In genomic region chr1:136656619-136657018, GRCm38 (mm10) we compare ENCODE assay signal across 16 mouse cellular contexts. TPM values are rescaled to one million over a fixed set of nuclear protein-coding genes. Genes with fewer than 3 reads are reported as not detected.
DNase-seq lines count a peak whose midpoint lies in the region; ATAC-seq and TF ChIP-seq lines count a peak whose summit lies in the region.
"Had no signal": no experiment of that assay in that cellular context is flagged by ENCODE, and none has a peak within 500 bp of the region (broad histone marks: within the 10 kb centered on the region; RNA-seq: fewer than 3 reads in every experiment).

No protein-coding gene starts in this region.

- no peak overlapping the region for H3K9ac ChIP-seq in lung, embryonic 14.5 days
- H3K9ac ChIP-seq: forebrain, embryonic 13.5 days; lung, embryonic 15.5 days; midbrain, embryonic 15.5 days had no signal

- no peaks in the 10 kb centered on the region for H3K36me3 ChIP-seq in lung, embryonic 14.5 days (ENCODE audit: insufficient read depth)
- H3K36me3 ChIP-seq in thymus, adult 2 months (ENCODE audit: control insufficient read depth, insufficient read depth, low read length): no peaks in the 10 kb centered on the region
- H3K36me3 ChIP-seq: lung, embryonic 15.5 days; midbrain, embryonic 15.5 days had no signal

- TF ChIP-seq CTCF in lung, embryonic 14.5 days (IDR thresholded peaks at IDR 0.05; ENCODE audit: low read depth): no peak
- TF ChIP-seq CTCF in lung, adult 2 months (IDR thresholded peaks at IDR 0.05; ENCODE audit: insufficient read depth, low read length): no peak
- TF ChIP-seq CTCF in thymus, adult 2 months (IDR thresholded peaks at IDR 0.05; ENCODE audit: borderline replicate concordance, control insufficient read depth, extremely low read depth, insufficient read depth, low read length, poor library complexity): no peak

- peak; percentile 44; the same call in 1 of the 2 replicates for ATAC-seq in lung, embryonic 14.5 days (ENCODE audit: insufficient read depth)
- ATAC-seq: forebrain, embryonic 13.5 days; hindbrain, postnatal 0 days; midbrain, embryonic 15.5 days had no signal

- DNase-seq in heart, adult 9 months (ENCODE audit: low spot score in 2 of 2): peak; percentile 13 to 23
- DNase-seq in heart, postnatal 25 days (ENCODE audit: low spot score): no peak
- peak; percentile 72 for DNase-seq in lung, embryonic 14.5 days
- no peak for DNase-seq in lung, adult 2 months
- peak; percentile 21 for DNase-seq in Muller cell, postnatal 12 days (ENCODE audit: inconsistent ontology term)
- no peak for DNase-seq in thymus, adult 2 months
- no peak for DNase-seq in left cerebral cortex, postnatal 36 days (ENCODE audit: low spot score in 2 of 2)
- DNase-seq: cerebellum, adult 11 months; cerebellum, postnatal 14 days; kidney, adult 2 months; liver had no signal

- no peaks in the 10 kb centered on the region for H3K27me3 ChIP-seq in lung, embryonic 14.5 days (ENCODE audit: insufficient read depth, low read length)
- no peaks in the 10 kb centered on the region for H3K27me3 ChIP-seq in thymus, adult 2 months (ENCODE audit: control insufficient read depth, insufficient read depth, low read length)
- H3K27me3 ChIP-seq: forebrain, embryonic 13.5 days; lung, embryonic 15.5 days; midbrain, embryonic 15.5 days had no signal

- H3K4me1 ChIP-seq in lung, embryonic 14.5 days (ENCODE audit: insufficient read depth): peaks cover 4% of the 10 kb centered on the region; the same call in 1 of the 2 replicates
- no peaks in the 10 kb centered on the region for H3K4me1 ChIP-seq in lung, adult 2 months (ENCODE audit: control insufficient read depth, insufficient read depth, low read length)
- peaks cover 6% of the 10 kb centered on the region; the same call in 1 of the 2 replicates for H3K4me1 ChIP-seq in thymus, adult 2 months (replicated peaks; ENCODE audit: control insufficient read depth, insufficient read depth, low read length)

- no peak overlapping the region for H3K4me2 ChIP-seq in lung, embryonic 14.5 days
- H3K4me2 ChIP-seq: forebrain, embryonic 13.5 days; lung, embryonic 15.5 days; midbrain, embryonic 15.5 days had no signal

- H3K4me3 ChIP-seq in lung, embryonic 14.5 days (ENCODE audit: low read depth, low read length): no peak overlapping the region
- H3K4me3 ChIP-seq in lung, adult 2 months (replicated peaks; ENCODE audit: extremely low read depth, low read depth, low read length): no peak overlapping the region
- H3K4me3 ChIP-seq in thymus, adult 2 months (ENCODE audit: control insufficient read depth, insufficient read depth, low read length): no peak overlapping the region
- H3K4me3 ChIP-seq: forebrain, embryonic 13.5 days; lung, embryonic 15.5 days; megakaryocyte, embryonic 14.5 days; midbrain, embryonic 15.5 days had no signal

- intact Hi-C loops in heart, postnatal 25 days (cut with DNase I): no loop called here
- intact Hi-C loops in left cerebral cortex, postnatal 36 days (cut with DNase I): no loop called here

- H3K27ac ChIP-seq in lung, embryonic 14.5 days (ENCODE audit: low read depth): no peak overlapping the region
- no peak overlapping the region for H3K27ac ChIP-seq in thymus, adult 2 months (ENCODE audit: control insufficient read depth, insufficient read depth, low read length)
- H3K27ac ChIP-seq: forebrain, embryonic 13.5 days; hindbrain, postnatal 0 days; lung, embryonic 15.5 days; midbrain, embryonic 15.5 days had no signal

- 58% methylated on average over 7 of the region's 7 CpGs for WGBS in lung, embryonic 14.5 days
- 70% methylated on average over 7 of the region's 7 CpGs for WGBS in lung, adult 2 months
- 92% methylated on average over 7 of the region's 7 CpGs for WGBS in thymus, adult 2 months

- H3K9me3 ChIP-seq in lung, embryonic 14.5 days (ENCODE audit: low read depth, low read length): no peaks in the 10 kb centered on the region
- H3K9me3 ChIP-seq: forebrain, embryonic 13.5 days; lung, embryonic 15.5 days; megakaryocyte, embryonic 14.5 days; midbrain, embryonic 15.5 days had no signal

- no peak for TF ChIP-seq POLR2A in lung, adult 2 months (IDR thresholded peaks at IDR 0.05; ENCODE audit: borderline replicate concordance, extremely low read depth, low read depth, low read length)
- no peak for TF ChIP-seq POLR2A in thymus, adult 2 months (IDR thresholded peaks at IDR 0.05; ENCODE audit: control insufficient read depth, extremely low read depth, insufficient read depth, low read length, poor library complexity)

RNA-seq across cellular contexts. Expression of gene Zfp281, which starts 31.9 kb away (rescaled TPM):
- total RNA-seq in heart, postnatal 25 days (2021): 10 to 100 TPM; 10.1 to 12.0 TPM
- 26.7 and 27.5 TPM in 2 replicates for polyA plus RNA-seq in lung, embryonic 14.5 days (2014; fragmentation: Nextera tagmentation; extraction: Ambion mirVana)
- 3.6 and 4.6 TPM in 2 replicates for polyA plus RNA-seq in lung, adult 2 months (2012; rRNA removed)
- polyA plus RNA-seq in thymus, adult 2 months (2012; rRNA removed): 6.2 TPM in 2 replicates
- 10 to 100 TPM; 33.9 to 36.2 TPM for total RNA-seq in left cerebral cortex, postnatal 36 days (2021)

Comparison
In these comparisons a context has a peak if more than half of its experiments do, and no peak if none do; other contexts are left out.
1. DNase-seq: peak in heart, adult 9 months (2 of 2), lung, embryonic 14.5 days (single experiment) and Muller cell, postnatal 12 days (single experiment); none in heart, postnatal 25 days (single experiment), lung, adult 2 months (single experiment), thymus, adult 2 months (single experiment) and left cerebral cortex, postnatal 36 days (0 of 2).